In genomic region chr8:64901527-64902156, GRCm38 (mm10) we compare ENCODE assay signal across 16 mouse cellular contexts.
"Had no signal": no experiment of that assay in that cellular context is flagged by ENCODE, and none has a peak within 500 bp of the region (broad histone marks: within the 10 kb centered on the region; RNA-seq: fewer than 3 reads in every experiment).

No protein-coding gene starts in this region.

- H3K9me3 ChIP-seq: limb, embryonic 10.5 days; liver, embryonic 15.5 days; neural tube, embryonic 13.5 days had no signal

- ATAC-seq: hindbrain, postnatal 0 days; midbrain, embryonic 16.5 days had no signal

- H3K4me3 ChIP-seq: left cerebral cortex, adult 2 months; limb, embryonic 10.5 days; liver, embryonic 15.5 days; neural tube, embryonic 13.5 days had no signal

- H3K4me2 ChIP-seq: liver, embryonic 11.5 days; liver, embryonic 15.5 days; neural tube, embryonic 13.5 days had no signal

- H3K27me3 ChIP-seq: liver, embryonic 15.5 days; neural tube, embryonic 13.5 days had no signal

- H3K27ac ChIP-seq: hindbrain, postnatal 0 days; left cerebral cortex, adult 2 months; limb, embryonic 10.5 days; liver, embryonic 15.5 days; neural tube, embryonic 13.5 days had no signal

- H3K36me3 ChIP-seq: limb, embryonic 10.5 days; liver, embryonic 15.5 days; neural tube, embryonic 13.5 days had no signal

- DNase-seq: kidney, adult 11 months; kidney, adult 9 months; kidney, postnatal 10 days; lung, postnatal 36 days; retina, postnatal 1 day; right cerebral cortex, postnatal 4 days; spleen, adult 18-20 months; thymus, adult 18-20 months; thymus, postnatal 25 days had no signal

- H3K9ac ChIP-seq: liver, embryonic 15.5 days; neural tube, embryonic 13.5 days had no signal

- H3K4me1 ChIP-seq: liver, embryonic 15.5 days; neural tube, embryonic 13.5 days had no signal
